Mouse (Mus musculus): ENCODE measurements at regions not wholly inside any gene's neighbourhood (a gene's known extent, or its start where the extent isn't known, plus 50 kb on each side); places are given as distances from the start of the nearest gene placed in this dataset.

DNA sequence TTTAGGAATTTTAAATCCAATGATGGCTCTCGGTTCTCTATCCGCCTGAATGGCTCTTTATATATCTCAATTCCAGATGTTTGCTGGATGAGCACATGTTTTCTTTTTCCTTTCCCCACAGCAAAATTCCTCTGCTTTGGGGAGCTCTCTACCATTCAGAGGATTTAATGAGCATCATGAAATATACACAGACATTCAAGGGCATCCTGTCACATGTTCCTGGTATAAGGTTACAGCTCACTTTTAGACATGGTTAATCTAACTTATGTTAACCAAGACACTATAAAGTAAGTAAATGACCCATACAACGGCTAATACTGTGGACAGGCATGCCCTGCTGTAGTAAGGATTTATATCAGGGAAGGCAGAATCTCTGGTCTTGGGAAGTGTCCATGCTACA, 106.9 kb upstream of the Igsf10 start:
- TF ChIP-seq CTCF (IDR thresholded peaks at IDR 0.05) (no peak), EP300 (IDR thresholded peaks at IDR 0.05) (no peak)

Data from lung, postnatal 0 days (tissue).